Mouse (Mus musculus) c-Kit-negative CD71-positive TER-119-positive erythroid progenitor cells, embryonic 14.5 days (primary cell): ENCODE measurements around the gene Sprr2a1.
"Not testable (repeated sequence)": the region's sequence is repeated elsewhere in the genome, so short reads cannot be mapped to it uniquely, and the experiment has no call there.

ENCODE experiments used
- DNase-seq: peaks from one replicate; pipeline ENCODE4 v3.0.0-alpha.2; 2013; ENCODE audit warnings: low read depth, low spot score

The Sprr2a1 gene

DNA sequence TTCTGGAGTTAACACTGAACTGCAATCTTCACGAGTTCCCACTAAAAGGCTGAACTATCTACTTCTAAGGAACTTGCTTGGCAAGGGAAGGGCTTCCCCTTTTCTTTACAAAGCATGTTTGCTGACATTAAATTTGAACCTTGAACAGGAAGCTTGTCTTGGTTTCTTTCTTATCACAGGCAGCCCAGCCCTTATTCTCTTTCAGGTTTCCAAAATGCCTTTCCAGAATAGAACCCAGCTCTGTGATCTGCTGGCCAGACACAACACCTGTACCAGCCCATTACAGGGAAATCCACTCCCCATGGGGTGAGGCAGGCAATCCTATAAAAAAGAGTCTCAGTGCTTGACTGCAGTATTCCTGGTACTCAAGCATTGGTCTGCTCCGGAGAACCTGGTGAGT, at the start of gene Sprr2a1, which contains the start of gene Sprr2a2:
TSS of gene Sprr2a1 (plus strand) at position 231 of the 400 bp plus-strand sequence.
TSS of gene Sprr2a2 (plus strand) at position 352 of the 400 bp plus-strand sequence.
- DNase-seq, result not testable (repeated sequence)

DNA sequence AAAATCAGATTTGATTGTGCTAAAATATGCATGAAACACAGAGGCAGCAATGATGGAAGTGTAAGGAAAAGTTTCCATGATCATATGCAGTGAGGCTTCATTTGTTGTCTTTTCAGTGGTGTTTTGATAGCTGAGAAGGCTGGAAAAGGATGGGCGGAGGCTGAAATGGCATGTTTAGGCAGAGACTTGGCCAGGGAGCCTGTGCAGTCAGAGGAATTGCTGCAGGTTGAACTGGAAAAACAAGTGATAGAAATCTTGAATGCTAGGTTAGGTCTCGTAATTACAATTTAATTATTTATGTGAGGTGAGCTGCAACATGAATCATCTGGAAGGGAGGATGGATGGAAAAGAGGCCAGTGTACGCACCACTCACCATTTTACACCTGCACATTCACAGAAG, 45.8 kb upstream of the Sprr2a1 start:
- DNase-seq, result no peak

DNA sequence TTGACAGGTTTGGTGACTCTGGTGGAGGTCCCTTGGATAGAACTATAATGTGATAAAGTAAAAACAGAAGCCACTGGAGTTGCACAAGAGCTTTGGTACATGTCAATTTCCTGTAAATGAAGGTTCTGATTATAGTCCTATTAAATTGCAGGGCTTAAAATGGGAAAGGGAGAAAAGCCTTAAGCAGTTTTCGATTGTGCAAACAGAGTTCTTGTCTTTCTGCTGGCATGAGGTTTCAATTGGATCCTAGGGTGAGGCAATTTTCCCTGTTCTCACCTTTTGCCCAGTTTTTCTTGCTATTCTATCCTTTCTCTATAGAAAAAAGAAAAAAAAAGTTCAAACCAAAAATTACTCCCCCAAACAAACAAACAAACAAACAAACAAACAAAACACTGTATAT, 38.7 kb upstream of the Sprr2a1 start:
- no peak for DNase-seq

DNA sequence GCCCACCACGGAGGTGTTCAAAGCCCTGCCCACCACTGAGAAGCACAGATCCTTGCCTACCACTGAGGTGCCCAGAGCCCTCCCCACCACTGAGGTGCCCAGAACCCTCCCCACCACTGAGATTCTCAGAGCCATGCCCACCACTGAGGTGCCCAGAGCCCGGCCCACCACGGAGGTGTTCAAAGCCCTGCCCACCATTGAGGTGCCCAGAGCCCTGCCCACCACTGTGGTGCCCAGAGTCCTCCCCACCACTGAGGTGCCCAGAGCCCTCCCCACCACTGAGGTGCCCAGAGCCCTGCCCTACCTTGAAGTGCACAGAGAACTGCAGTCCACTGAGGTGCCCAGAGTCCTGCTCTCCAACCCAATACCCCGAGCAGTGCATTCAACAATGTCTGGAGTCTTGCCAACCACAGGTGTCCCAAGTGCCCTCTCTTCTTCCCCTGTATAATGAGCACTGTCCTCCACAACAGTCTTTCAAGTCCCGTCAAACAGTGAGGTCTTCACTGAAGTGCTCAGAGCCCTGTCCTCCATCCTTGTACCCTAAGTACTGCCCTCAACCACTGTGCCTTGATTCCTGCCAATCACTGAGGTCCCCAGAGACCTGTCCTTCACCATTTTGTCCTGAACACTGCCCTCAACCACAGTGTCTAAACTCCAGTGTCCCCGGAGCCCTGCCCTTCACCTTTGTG, 19.9 kb upstream of the Sprr2a1 start:
- no peak for DNase-seq

DNA sequence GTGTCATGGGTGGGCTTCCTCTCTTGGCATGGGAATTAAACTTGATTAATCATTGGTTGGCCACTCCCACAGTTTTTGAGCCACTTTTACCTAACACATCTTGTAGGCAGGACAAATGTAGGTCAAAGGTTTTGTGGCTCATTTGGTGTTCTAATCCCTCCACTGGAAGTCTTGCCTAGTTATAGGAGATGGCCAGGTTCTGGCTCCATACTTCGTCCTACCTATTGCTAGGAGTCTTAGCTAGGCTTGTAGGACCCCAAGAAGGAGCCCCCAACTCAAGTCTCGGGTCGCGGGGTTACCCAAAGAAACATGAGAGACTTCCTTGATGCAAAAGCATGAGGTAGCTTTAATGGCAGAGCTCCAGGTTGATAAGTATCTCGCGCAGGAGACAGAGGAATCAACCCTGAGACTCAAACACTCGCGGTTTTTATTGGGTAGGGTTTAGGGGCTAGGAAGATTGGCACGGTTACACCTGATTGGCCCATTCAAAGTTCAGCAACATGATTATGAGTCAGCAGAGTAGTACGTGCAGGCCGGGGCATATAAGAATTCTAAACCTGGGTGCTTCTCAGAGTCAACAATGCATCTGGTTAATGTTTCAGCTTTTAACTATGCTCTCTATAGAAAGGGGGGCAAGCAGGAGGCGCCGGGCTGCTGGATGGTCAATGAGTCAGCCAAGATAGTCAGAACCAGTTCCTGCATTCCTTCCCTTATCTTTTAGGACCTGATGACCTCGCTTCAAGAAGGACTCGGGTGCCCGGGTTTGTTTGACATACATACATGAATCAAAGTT, 4.3 kb upstream of the Sprr2a1 start:
- not testable (repeated sequence) for DNase-seq

DNA sequence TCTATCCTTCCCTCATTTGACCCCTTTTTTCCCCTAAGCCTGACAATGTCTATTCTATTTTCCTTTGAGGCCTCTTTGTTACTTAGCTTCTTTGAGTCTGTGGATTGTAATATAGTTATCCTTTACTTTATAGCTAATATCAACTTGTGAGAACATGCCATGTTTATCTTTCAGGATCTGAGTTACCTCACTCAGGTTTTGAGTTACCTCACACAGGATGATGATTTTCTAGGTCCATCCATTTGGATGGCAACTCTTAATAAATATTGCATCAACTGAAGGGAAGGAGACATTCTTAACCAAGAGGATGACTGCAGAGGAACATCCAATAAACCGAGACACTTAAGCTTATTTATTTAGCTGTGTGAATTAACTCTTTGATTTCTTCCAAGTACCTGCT, 3.5 kb upstream of the Sprr2a1 start:
- not testable (repeated sequence) for DNase-seq

DNA sequence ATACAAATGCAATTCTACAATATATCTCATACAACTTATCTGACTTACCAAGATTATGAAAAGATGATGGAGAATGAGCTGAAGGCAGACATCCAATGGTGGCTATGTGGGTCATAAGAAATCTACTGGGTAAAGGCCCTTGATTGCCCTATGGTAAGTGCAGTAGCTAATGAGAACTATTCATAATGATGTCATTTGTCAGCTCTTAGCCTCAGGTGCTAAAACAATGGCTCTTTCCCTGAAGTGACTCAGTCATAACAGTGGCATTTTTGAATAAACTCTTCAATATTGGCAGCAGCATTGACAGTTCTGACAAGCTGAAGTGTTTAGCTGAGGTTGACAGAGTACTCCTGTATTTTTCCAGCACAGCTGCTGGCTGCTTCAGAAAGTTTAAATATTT, 1.9 kb upstream of the Sprr2a1 start:
- not testable (repeated sequence) for DNase-seq

DNA sequence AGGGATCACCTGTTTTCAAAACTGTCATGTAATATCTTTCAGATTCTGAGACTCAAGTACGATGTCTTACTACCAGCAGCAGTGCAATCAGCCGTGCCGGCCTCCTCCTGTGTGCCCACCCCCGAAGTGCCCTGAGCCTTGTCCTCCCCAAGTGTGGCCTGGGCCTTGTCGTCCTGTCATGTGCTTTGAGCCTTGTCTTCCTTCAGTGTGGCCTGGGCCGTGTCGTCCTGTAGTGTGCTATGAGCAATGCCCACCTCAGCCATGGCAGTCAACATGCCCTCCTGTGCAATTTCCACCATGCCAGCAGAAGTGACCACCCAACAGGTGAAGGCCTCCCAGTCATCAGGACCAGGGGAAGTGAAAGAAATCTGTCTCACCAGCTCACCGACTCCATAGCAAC, 3.4 kb downstream of the Sprr2a1 start:
- DNase-seq, result not testable (repeated sequence)

DNA sequence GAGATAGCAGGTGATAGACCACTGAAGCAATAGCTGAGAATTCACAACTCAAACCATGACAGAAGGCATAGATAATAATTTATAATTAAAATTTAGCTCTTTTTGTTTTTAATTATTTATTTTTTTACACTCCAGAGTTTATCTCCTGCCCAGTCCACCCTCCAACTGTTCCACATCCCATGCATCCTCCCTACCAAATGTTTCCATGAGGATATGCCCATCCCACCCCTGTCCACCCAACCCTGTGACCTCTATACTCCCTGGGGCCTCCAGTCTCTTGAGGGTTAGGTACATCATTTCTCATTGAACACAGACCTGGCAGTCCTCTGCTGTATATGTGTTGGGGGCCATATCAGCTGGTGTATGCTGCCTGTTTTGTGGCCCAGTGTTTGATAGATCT, 8.1 kb downstream of the Sprr2a1 start:
- not testable (repeated sequence) for DNase-seq

DNA sequence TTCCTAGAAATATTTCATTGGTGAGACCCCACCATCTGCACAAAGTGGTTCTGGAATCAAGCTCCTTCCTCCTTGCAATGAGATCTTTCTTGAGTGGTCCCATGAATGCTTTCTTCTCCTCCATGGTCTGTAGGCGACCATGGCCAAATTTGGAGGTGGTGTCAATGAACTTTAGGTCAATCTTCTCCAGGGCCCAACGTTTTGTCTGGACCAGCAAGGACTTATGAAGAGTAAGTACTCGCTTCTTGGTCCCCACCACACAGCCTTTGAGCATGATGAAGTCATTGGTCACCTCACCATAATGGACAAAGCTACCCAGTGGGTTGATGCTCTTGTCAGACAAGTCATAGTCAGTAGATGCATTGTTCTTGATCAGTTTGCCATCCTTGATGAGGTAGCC, 11.8 kb downstream of the Sprr2a1 start:
- DNase-seq, result not testable (repeated sequence)

DNA sequence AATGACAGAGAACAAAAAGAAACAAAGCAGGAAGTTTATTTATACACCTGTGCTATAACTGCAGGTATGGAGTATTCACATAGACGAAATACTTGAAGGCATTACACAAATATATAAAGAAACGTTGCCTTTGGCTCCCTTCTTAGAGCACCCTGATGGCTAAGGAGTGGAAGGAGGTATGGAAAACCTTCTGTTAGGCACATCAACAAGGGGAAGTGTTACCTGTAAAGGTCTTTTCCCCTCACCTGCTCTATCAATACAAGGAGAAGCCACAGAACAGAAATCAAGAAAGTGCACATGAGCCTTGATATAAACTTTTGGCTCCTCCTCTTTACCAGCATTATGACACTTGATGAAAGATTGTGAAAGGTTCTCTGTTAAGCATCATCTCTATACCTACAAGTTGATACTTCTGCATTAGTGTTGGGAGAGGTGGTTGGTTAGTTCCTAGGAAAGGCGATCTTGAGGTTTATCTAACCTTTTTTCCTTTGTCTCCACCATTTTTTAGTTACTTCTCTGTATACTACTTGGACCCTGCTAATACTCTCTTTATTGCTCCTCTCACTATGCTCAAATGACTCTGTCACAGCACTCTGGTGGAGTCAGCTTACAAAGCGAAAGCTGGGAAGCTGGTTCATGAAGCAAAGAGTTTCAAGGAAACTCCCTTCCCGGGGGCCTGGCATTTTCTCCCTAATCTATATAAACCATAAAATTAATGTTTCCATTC, 21.0 kb downstream of the Sprr2a1 start:
- not testable (repeated sequence) for DNase-seq

DNA sequence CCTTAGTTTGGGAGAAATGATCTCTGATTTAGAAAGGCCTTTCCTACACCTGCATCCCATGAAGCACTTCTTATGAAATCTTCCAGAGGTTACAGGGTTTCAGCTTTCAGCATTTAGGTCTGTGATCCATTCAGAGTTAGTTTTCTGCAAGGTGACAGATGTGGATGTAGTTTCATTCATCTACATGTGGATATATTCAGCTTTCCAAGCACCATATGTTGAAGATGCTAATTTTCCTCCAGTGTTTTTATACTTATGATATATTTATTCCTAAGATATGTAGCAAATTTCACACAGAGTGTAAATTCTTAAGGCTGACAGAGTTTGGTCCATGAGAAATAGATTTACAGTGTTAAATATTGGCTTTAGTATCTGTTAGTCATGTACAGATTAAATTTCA, 23.1 kb downstream of the Sprr2a1 start:
- not testable (repeated sequence) for DNase-seq

DNA sequence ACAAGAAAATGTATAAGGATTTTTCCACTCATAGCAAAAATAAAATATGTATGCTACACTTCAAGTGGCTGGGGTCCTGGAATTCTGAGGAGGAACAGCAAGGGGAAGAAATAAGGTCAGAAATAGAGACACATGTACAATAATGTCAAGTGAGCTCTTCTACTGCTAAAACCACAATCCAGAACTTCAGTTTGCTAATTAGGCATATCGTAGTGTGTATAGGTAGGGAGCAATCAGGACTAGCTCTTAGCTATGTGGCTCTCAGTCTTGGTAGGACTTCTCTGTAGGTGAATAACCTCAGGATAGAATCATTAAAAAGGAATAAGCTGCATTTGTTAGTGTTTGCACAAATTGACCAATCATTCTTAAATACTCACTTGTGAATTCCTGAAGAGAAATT, 23.6 kb downstream of the Sprr2a1 start:
- not testable (repeated sequence) for DNase-seq

DNA sequence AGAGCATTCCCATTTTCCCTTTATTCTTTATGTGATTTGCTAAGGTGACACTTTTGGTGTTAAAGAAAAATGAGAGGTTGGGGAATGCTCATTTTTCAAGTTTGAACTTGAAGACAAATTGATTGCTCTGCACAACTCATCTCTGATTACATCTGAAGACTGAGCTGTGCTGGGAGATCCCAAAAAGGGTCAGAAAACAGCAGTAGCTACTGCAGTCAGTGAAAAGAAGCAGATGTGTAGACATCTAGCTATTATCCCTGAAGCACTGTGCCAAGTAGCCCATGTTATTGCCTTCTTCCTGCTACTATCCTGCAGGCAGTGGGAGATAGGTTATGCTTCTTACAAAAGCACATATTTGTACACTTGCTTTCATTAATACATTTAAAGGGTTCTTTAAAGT, 29.2 kb downstream of the Sprr2a1 start:
- not testable (repeated sequence) for DNase-seq

DNA sequence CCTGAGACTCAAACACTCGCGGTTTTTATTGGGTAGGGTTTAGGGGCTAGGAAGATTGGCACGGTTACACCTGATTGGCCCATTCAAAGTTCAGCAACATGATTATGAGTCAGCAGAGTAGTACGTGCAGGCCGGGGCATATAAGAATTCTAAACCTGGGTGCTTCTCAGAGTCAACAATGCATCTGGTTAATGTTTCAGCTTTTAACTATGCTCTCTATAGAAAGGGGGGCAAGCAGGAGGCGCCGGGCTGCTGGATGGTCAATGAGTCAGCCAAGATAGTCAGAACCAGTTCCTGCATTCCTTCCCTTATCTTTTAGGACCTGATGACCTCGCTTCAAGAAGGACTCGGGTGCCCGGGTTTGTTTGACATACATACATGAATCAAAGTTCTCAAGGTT, 30.6 kb downstream of the Sprr2a1 start:
- DNase-seq, result not testable (repeated sequence)

DNA sequence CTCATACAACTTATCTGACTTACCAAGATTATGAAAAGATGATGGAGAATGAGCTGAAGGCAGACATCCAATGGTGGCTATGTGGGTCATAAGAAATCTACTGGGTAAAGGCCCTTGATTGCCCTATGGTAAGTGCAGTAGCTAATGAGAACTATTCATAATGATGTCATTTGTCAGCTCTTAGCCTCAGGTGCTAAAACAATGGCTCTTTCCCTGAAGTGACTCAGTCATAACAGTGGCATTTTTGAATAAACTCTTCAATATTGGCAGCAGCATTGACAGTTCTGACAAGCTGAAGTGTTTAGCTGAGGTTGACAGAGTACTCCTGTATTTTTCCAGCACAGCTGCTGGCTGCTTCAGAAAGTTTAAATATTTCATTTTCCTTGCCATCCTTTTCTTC, 32.9 kb downstream of the Sprr2a1 start:
- DNase-seq, result not testable (repeated sequence)

DNA sequence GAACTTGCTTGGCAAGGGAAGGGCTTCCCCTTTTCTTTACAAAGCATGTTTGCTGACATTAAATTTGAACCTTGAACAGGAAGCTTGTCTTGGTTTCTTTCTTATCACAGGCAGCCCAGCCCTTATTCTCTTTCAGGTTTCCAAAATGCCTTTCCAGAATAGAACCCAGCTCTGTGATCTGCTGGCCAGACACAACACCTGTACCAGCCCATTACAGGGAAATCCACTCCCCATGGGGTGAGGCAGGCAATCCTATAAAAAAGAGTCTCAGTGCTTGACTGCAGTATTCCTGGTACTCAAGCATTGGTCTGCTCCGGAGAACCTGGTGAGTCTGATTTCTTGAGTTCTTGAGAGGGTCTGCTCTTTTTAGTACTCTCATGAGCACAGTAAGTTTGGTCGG, 34.9 kb downstream of the Sprr2a1 start:
- DNase-seq, result not testable (repeated sequence)

DNA sequence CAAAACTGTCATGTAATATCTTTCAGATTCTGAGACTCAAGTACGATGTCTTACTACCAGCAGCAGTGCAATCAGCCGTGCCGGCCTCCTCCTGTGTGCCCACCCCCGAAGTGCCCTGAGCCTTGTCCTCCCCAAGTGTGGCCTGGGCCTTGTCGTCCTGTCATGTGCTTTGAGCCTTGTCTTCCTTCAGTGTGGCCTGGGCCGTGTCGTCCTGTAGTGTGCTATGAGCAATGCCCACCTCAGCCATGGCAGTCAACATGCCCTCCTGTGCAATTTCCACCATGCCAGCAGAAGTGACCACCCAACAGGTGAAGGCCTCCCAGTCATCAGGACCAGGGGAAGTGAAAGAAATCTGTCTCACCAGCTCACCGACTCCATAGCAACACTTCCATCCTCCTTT, 38.3 kb downstream of the Sprr2a1 start:
- DNase-seq, result not testable (repeated sequence)

DNA sequence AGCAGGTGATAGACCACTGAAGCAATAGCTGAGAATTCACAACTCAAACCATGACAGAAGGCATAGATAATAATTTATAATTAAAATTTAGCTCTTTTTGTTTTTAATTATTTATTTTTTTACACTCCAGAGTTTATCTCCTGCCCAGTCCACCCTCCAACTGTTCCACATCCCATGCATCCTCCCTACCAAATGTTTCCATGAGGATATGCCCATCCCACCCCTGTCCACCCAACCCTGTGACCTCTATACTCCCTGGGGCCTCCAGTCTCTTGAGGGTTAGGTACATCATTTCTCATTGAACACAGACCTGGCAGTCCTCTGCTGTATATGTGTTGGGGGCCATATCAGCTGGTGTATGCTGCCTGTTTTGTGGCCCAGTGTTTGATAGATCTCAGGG, 42.9 kb downstream of the Sprr2a1 start:
- not testable (repeated sequence) for DNase-seq

DNA sequence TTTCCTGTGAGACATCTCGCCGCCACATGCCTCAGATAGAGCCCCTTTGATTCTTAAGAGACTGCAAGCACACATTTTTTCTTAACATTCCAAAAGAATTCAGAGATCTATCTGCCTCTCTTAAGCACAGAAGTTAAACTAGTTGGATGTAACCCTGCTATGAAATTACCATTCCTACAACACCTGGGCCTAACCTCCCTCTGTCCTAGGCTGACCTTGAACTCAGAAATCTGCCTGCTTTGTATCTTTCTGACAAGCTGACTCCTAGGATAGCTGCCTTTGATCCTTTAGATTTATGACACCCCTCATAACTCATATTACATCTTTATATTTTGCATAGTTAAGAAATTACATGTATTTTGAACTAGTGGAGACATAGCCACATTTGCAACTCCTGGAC, 47.9 kb downstream of the Sprr2a1 start:
- DNase-seq, result not testable (repeated sequence)
